Mouse (Mus musculus): Measurements from ENCODE around the gene Hmgb4. TPM values are rescaled to one million over a fixed set of nuclear protein-coding genes. Genes with fewer than 3 reads are reported as not detected.

Hmgb4 gene
- total RNA-seq, 2 experiments from 2014 or later = not detected

- no peak for DNase-seq (ENCODE audit: low spot score)
These were observed 33.1 kb downstream of the Hmgb4 start for GRCm38 (mm10) chr4:128227377-128228316.

DNA sequence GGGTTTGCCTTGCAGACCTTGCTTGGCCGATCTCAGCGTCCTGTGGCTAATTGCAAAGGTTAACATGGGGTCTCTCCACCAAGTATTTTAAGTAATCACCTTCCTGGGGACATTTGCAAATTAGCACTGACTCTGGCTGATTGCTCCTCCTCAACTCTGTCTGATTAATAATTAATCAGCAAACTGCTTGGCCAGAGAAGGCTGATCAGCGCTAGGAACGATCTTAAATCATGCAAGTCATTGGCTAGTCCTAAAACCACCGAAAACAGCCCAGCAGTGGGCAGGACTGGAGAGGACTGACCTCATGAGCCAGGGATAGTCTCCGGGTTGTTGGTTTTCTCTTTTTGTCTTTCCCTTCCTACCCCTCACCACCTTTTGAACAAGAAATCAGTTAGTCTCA is 36.3 kb downstream of the Hmgb4 start:
- DNase-seq (ENCODE audit: low spot score) = no peak
- intact Hi-C loops (cut with DNase I) = no loop called here

More at GRCm38 (mm10) chr4:128227377-128228316, 33.1 kb downstream of the Hmgb4 start:
- intact Hi-C loops (cut with DNase I) = no loop called here

- intact Hi-C loops (cut with DNase I) = no loop called here
These were observed 42.7 kb downstream of the Hmgb4 start for GRCm38 (mm10) chr4:128217991-128218595.

More at GRCm38 (mm10) chr4:128217991-128218595, 42.7 kb downstream of the Hmgb4 start:
- no peak for DNase-seq (ENCODE audit: low spot score)

Data from heart, postnatal 25 days (tissue).